Comparison of ENCODE assay signal across 8 mouse cellular contexts in genomic region chr8:111940171-111941100, GRCm38 (mm10). TPM values are rescaled to one million over a fixed set of nuclear protein-coding genes. Genes with fewer than 3 reads are reported as not detected.
A peak's percentile ranks its signal among the peaks of the same experiment; 100 is the strongest.
DNase-seq lines count a peak whose midpoint lies in the region; ATAC-seq lines count a peak whose summit lies in the region.

Gabarapl2 (plus strand) TSS chr8:111940703.

- intact Hi-C loops in gastrocnemius, postnatal 14 days (cut with DNase I; ENCODE audit: low total_unique reads): no loop called here
- intact Hi-C loops in left cerebral cortex, postnatal 10 days (cut with DNase I): loop anchor here (5.0 kb wide), 1 partner anchor 52 kb away; the partner anchor contains the start of gene Adat1

- peak; percentile 91 for ATAC-seq in inflammation-experienced regulatory T-cells, adult 6 months
- peak; percentile 92 for ATAC-seq in megakaryocyte-erythroid progenitor cell, adult 5-6 weeks (replicated peaks; ENCODE audit: low FRiP score, low TSS enrichment, poor library complexity, severe bottlenecking)

- peak; percentile 98 for DNase-seq in adrenal gland, adult (ENCODE audit: inconsistent age in 2 of 2, low spot score in 1 of 2)
- DNase-seq in embryo, embryonic 10.5 days (ENCODE audit: low spot score): peak; percentile 99
- DNase-seq in gastrocnemius, postnatal 14 days: peak; percentile 98
- DNase-seq in left cerebral cortex, postnatal 10 days (ENCODE audit: extremely low spot score in 1 of 2, low spot score in 2 of 2): peak; percentile 96 to 99
- peak; percentile 97 for DNase-seq in right cerebral cortex, postnatal 25 days
- DNase-seq in urinary bladder, postnatal 4 days (ENCODE audit: low spot score in 2 of 2): peak; percentile 90 to 96

RNA-seq across cellular contexts. Expression of gene Gabarapl2, which starts in this region (rescaled TPM):
- 10 to 100 TPM; 73.9 to 78.5 TPM for total RNA-seq in gastrocnemius, postnatal 14 days (2021)
- polyA plus RNA-seq in inflammation-experienced regulatory T-cells, adult 6 months (2017; shearing (Covaris generic)): 100 to 1,000 TPM; 252 to 286 (median 255) TPM
- total RNA-seq in left cerebral cortex, postnatal 10 days (2021): 100 to 1,000 TPM; 206 to 213 TPM
- 42.6 and 55.5 TPM in 2 replicates for total RNA-seq in megakaryocyte-erythroid progenitor cell, adult 5-6 weeks (2014; fragmentation: Nextera tagmentation)
- 29.1 and 32.9 TPM in 2 replicates for total RNA-seq in megakaryocyte-erythroid progenitor cell, adult 5-6 weeks (2017)

Comparison
In these comparisons a context has a peak if more than half of its experiments do, and no peak if none do; other contexts are left out.
1. Peak in every context shown above with its lines: DNase-seq and ATAC-seq.